Mouse (Mus musculus) forelimb bud, embryonic 11.5 days (tissue): ENCODE data around the gene Tbxa2r.

Experiments
- DNase-seq: peaks from one replicate; pipeline ENCODE4 v3.0.0-alpha.2; 2012; ENCODE audit warnings: low read depth, low spot score

The Tbxa2r gene

DNA sequence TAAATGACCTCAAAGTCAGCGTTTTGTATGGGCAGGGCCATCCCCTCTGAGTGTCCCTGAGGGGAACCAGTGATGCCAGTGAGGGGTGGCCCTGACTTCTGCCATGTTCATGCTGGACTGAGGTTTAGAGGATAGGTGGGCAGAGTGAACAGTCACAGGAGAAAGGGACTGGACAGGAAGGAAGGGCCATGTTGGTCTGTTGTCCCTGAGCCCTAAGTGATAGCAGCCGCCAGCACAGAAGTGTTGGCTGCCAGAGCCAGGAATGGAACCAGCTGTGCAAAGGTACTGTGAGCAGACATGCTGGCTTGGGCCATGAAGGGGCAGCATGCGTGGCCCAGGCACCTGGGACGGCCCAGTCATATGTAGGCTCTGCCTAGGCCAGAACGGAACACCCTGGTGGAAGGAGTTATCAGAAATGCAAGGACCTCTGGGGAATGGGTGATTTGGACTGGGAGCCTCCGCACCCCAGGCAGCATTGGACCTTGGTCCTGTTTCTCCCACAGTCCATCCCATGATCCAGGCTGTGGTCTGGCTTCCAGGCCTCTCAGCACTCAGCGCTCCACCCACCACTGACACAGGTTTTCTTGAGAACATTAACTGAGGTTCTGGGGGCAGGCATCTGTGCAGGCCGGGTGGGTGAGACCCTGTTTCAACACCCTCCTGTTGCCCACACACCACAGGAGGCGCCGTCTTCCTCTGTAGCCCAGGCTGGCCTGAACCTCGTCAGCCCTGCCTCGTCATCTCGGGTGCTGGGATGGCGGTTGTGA is 28.8 kb upstream of the Tbxa2r start:
- no peak for DNase-seq

- no peak for DNase-seq
These were observed 28.1 kb upstream of the Tbxa2r start for GRCm38 (mm10) chr10:81300352-81300907.

- DNase-seq = no peak
These were observed 27.2 kb upstream of the Tbxa2r start for GRCm38 (mm10) chr10:81301321-81301720.

GRCm38 (mm10) chr10:81302288-81302687 is 26.2 kb upstream of the Tbxa2r start:
- no peak for DNase-seq

- DNase-seq = no peak
These were observed 25.7 kb upstream of the Tbxa2r start for GRCm38 (mm10) chr10:81302781-81303218.

DNA sequence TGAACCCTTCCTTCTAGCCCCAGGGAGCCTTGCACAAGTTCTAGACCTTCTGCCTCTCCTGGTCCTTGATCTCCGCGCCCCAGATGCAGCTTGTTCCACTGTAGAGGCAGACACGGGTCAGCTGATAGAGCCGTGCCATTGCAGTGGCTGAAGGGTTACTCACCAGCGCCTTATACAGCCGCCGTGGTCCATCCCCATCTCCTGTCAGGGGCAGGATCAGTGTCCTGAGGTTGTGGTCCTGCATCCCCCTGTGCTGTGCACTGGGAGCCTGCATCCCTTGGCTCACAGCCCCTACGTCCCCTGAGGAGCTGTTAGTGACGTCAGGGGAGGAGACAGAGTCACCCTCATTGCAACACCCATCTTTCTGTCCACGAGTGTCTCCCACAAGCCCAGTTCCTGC is 25.3 kb upstream of the Tbxa2r start:
- no peak for DNase-seq

- no peak for DNase-seq
These were observed 24.8 kb upstream of the Tbxa2r start for GRCm38 (mm10) chr10:81303761-81304160.

GRCm38 (mm10) chr10:81304597-81305238 is 23.8 kb upstream of the Tbxa2r start:
- peak; percentile 30 for DNase-seq

DNA sequence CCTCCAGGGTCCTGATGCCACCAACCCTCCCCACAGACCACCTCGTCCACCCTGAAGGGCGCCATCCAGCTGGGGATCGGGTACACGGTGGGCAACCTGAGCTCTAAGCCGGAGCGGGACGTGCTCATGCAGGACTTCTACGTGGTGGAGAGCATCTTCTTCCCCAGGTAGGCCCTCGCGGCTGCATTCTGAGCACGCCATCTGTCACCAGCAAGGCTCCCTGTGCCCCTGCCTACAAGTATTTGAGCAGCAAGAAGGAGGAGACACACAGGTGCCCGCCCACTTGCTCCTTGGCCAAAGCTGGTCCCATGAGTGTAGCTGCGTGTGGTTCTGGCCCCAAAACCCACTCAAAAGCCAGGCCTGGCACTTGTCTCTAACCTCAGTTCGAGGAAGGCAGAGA is 22.9 kb upstream of the Tbxa2r start:
- no peak for DNase-seq

DNA sequence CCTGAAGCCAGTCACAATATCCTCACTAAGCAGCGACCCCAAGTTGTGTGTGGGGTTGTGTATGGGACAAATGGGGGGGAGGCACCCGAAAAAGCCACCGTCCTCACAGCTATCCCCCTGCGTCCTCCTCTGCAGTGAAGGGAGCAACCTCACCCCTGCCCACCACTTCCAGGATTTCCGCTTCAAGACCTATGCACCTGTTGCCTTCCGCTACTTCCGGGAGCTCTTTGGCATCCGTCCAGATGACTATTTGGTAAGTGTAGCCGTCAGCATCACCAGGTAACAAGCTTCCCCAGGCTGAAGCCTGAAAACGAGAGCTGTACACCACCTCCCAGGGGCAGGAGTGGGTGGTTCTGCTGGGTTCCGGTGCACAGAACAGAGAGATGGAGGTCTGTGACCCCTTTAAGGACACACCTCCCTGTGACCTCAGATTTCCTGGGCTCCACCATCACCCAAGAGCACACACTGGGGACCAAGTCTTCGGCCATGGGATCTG is 22.3 kb upstream of the Tbxa2r start:
- no peak for DNase-seq

DNA sequence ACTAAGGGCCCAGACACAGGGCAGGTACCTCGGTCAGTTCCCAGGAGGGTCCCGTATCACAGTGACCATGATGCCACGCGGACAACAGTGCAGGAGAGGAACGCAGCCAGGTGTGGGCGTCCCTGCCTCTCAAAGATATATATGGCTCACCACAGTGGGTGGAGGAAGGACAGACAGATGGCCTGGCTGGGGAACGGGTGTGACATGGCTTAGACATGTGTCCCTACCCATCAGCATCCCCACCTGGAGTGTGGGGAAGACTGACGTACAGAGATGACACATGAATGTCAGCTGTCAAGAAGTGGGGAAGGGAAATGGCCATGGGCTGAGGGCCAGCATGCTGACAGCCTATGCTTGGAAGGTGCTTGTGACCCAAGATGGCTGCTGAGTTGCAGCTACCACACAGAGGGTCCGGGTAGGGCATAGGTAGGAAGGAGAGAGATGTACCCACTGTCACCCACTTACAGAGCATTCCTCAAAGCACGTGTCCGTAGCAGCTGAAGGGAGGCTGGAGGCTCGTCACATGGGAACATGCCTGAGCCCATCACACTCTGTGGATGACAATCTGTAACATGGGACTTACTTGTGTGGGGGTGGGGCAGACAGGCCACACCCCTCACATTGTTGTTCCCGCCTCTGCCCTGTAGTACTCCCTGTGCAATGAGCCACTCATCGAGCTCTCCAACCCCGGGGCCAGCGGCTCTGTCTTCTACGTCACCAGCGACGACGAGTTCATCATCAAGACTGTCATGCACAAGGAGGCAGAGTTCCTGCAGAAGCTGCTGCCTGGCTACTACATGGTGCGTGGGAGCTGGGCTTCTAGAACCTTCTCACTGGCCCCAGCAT is 21.5 kb upstream of the Tbxa2r start:
- no peak for DNase-seq

GRCm38 (mm10) chr10:81309571-81309970 is 19.0 kb upstream of the Tbxa2r start:
- no peak for DNase-seq

DNA sequence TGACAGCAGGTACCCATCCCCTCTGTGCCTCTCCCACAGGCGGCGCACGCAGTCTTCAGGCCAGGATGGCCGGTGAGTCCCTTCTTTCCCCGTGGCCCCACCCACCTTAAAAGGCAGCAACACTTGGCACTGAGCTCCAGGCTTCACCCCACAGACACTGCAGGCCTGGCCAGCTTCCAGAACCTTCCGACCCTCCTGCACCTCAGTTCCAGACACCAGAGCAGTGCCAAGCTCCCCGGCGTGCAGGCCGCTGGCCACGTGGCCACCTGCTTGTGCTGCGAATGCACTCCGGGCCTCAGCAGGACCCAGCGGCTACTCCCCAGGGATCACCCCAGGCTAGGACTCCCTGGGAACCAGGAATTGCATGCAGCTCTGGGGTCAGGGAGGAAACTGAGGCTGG is 14.9 kb upstream of the Tbxa2r start:
- no peak for DNase-seq

DNA sequence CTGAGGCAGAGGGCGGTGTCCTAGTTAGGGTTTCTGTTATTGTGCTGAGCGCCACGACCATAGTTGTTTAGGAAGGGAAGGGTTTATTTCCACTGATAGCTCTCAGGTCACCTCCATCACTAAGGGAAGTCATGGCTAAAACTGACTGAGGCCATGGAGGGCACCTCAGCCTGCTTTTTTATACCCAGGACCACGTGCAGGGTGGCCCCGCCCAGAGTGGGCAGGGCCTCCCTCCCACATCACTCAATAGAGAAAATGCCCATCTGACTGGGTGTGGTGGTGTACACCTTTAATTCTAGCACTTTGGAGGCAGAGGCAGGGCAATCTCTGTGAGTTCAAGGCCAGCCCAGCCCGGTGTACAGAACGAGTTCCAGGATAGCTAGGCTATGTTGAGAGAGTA is 14.3 kb upstream of the Tbxa2r start:
- DNase-seq = no peak

GRCm38 (mm10) chr10:81315587-81315986 is 12.9 kb upstream of the Tbxa2r start:
- DNase-seq = no peak

- DNase-seq = no peak
These were observed 12.0 kb upstream of the Tbxa2r start for GRCm38 (mm10) chr10:81316338-81317060.

- DNase-seq = no peak
These were observed 11.3 kb upstream of the Tbxa2r start for GRCm38 (mm10) chr10:81317273-81317672.

DNA sequence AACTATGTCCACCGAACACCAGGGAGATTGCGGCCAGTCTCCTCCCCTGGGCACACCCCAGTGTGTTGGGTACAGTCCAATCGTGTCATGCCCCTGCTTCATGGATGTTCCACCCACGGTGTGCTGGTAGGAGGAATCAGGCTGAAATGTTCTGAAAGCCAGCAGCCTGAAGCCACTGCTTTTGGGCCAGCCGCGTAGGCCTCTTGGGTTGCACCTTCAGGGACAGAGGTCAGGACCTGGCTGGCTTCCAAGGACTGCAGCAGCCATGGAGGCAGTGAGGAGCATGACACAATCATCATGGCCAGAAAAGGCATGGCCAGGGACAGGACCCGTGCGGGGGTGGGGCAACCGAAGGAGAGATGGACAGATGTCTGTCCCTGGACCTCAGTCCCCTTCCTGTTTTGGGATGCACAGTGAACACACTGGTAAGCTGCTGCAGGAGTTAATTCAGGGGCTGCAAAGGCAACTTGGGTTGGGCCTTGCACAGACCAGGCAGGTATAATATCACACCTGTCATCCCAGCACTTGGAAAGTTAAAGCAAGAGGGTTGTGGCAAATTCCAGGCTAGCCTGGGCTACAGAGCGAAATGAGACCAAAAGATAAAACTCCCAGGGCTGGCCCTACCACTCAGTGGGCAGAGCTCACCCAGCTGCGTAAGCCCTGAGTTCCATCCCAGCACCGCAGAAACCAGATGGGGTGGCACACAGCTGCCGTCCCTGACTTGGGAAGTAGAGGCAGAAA is 9.8 kb upstream of the Tbxa2r start:
- DNase-seq = no peak

DNA sequence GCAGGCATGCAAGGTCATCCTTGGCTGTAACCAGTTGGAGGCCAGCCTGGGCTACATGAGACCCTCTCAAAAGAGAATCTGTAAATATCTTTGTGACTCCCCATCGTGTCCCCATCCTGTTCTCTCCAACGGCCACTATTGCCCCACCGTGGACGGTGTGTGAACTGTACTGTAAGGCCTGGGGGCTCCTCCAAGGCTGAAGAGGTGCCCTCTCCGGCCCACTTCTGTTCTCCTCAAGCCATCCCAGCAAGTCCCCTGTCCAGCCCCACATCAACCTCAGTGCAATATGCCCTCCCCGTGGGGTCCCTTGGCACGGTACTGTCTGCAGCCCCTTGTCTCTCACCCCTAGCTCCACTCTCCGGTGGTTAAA is 9.2 kb upstream of the Tbxa2r start:
- DNase-seq = no peak

DNA sequence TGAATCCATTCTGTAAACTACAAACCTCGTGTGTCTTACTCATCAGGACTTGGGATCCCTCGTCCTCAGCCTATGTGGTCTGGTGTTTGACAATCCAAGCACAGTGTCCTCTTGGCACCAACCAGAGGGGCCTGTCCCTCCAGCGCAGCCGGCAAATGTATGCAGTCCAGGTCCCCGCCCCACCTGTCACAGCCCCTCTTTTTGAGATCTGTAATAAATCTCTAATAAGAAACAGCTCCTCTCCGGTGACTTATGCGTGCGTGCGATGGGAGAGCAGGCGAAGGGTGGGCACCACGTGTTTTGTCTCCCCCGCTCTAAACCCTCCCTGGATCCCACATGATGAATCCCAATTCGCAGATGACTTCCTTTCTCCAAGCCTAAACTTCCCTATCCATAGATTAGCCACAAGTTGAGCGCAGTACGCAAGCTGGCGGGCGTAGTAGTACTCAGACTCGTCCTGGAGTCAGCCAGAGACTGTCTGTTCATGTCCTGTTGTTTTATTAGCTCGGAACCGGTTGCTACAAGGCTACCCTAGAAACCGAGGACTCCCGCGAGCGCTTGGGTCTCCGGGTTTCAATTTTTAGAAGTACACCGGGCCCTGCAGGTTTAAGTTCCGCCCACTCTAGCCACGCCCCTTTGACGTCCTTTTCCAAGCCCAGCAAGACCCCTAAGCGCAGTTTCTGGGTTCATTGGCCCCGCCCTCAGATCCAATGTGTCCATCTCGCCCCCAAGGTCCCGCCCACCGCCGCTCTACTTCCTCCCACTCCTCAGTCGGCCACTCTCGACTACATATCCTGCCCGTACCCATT is 8.6 kb upstream of the Tbxa2r start:
- DNase-seq = peak; percentile 98
